In genomic region chr5:143404148-143404930, GRCm38 (mm10) we compare ENCODE assay signal across 8 mouse cellular contexts. TPM values are rescaled to one million over a fixed set of nuclear protein-coding genes. Genes with fewer than 3 reads are reported as not detected.
DNase-seq lines count a peak whose midpoint lies in the region; ATAC-seq lines count a peak whose summit lies in the region.

No protein-coding gene starts in this region.

- H3K36me3 ChIP-seq in neural tube, embryonic 11.5 days (ENCODE audit: control insufficient read depth, insufficient read depth, low read length) = peaks cover 5% of the 10 kb centered on the region; the same call in 1 of the 2 replicates
- H3K36me3 ChIP-seq in hindbrain, embryonic 11.5 days (ENCODE audit: control insufficient read depth, insufficient read depth, low read length) = no peaks in the 10 kb centered on the region
- H3K36me3 ChIP-seq in liver, embryonic 11.5 days (ENCODE audit: control insufficient read depth, insufficient read depth, low read length) = peaks cover 4% of the 10 kb centered on the region
- peaks cover 21% of the 10 kb centered on the region for H3K36me3 ChIP-seq in neural tube, embryonic 13.5 days

- H3K27ac ChIP-seq in neural tube, embryonic 11.5 days (ENCODE audit: low read depth, low read length) = no peak overlapping the region
- 0 out of 2 replicates have a peak overlapping the region, but pooled peaks have one; percentile 42 for H3K27ac ChIP-seq in hindbrain, embryonic 11.5 days (ENCODE audit: low read depth, low read length)
- H3K27ac ChIP-seq in liver, embryonic 11.5 days (ENCODE audit: low read depth, low read length) = peak overlapping the region; percentile 82
- peak overlapping the region; percentile 87 for H3K27ac ChIP-seq in neural tube, embryonic 13.5 days (replicated peaks)

- WGBS in neural tube, embryonic 11.5 days = 6% methylated on average over 34 of the region's 34 CpGs
- WGBS in hindbrain, embryonic 11.5 days = 5% methylated on average over 34 of the region's 34 CpGs
- 6% methylated on average over 34 of the region's 34 CpGs for WGBS in liver, embryonic 11.5 days
- 5% methylated on average over 34 of the region's 34 CpGs for WGBS in neural tube, embryonic 13.5 days

- H3K27me3 ChIP-seq in neural tube, embryonic 11.5 days (ENCODE audit: control insufficient read depth, insufficient read depth, low read length) = no peaks in the 10 kb centered on the region
- no peaks in the 10 kb centered on the region for H3K27me3 ChIP-seq in hindbrain, embryonic 11.5 days (ENCODE audit: control insufficient read depth, insufficient read depth, low read length)
- no peaks in the 10 kb centered on the region for H3K27me3 ChIP-seq in liver, embryonic 11.5 days (replicated peaks; ENCODE audit: control insufficient read depth, insufficient read depth, low read length)
- no peaks in the 10 kb centered on the region for H3K27me3 ChIP-seq in neural tube, embryonic 13.5 days

- peak overlapping the region; percentile 89 for H3K4me2 ChIP-seq in neural tube, embryonic 11.5 days (ENCODE audit: low read depth)
- H3K4me2 ChIP-seq in hindbrain, embryonic 11.5 days (replicated peaks; ENCODE audit: low read depth, low read length) = peak overlapping the region; percentile 75
- peak overlapping the region; percentile 75 for H3K4me2 ChIP-seq in liver, embryonic 11.5 days
- peak overlapping the region; percentile 88 for H3K4me2 ChIP-seq in neural tube, embryonic 13.5 days

- peak overlapping the region; percentile 94 for H3K9ac ChIP-seq in neural tube, embryonic 11.5 days (ENCODE audit: low read length)
- peak overlapping the region; percentile 95 for H3K9ac ChIP-seq in hindbrain, embryonic 11.5 days (ENCODE audit: low read depth, low read length)
- peak overlapping the region; percentile 92 for H3K9ac ChIP-seq in liver, embryonic 11.5 days (ENCODE audit: low read depth, low read length)
- H3K9ac ChIP-seq in neural tube, embryonic 13.5 days = peak overlapping the region; percentile 95

- H3K9me3 ChIP-seq in neural tube, embryonic 11.5 days (ENCODE audit: control insufficient read depth, low read length) = no peaks in the 10 kb centered on the region
- no peaks in the 10 kb centered on the region for H3K9me3 ChIP-seq in hindbrain, embryonic 11.5 days (ENCODE audit: control insufficient read depth, low read length)
- H3K9me3 ChIP-seq in liver, embryonic 11.5 days (ENCODE audit: control insufficient read depth, low read length) = no peaks in the 10 kb centered on the region
- no peaks in the 10 kb centered on the region for H3K9me3 ChIP-seq in neural tube, embryonic 13.5 days

- peak overlapping the region; percentile 97 for H3K4me3 ChIP-seq in neural tube, embryonic 11.5 days (ENCODE audit: low read depth, low read length)
- H3K4me3 ChIP-seq in hindbrain, embryonic 11.5 days (ENCODE audit: low read depth, low read length) = peak overlapping the region; percentile 95
- peak overlapping the region; percentile 85 for H3K4me3 ChIP-seq in liver, embryonic 11.5 days (ENCODE audit: low read depth, low read length)
- H3K4me3 ChIP-seq in neural tube, embryonic 13.5 days = peak overlapping the region; percentile 95

- peak; percentile 28 for DNase-seq in neural tube, embryonic 11.5 days (ENCODE audit: low spot score)
- DNase-seq in neural tube, embryonic 10.5 days (ENCODE audit: extremely low spot score, low spot score) = no peak
- DNase-seq in embryo, embryonic 11 days = peak; percentile 30
- DNase-seq in hindbrain, embryonic 11.5 days (ENCODE audit: low spot score) = no peak
- peak; percentile 53 for DNase-seq in liver, embryonic 11.5 days (ENCODE audit: low spot score)
- DNase-seq in urinary bladder, postnatal 4 days (ENCODE audit: low spot score in 2 of 2) = no peak
- no peak for DNase-seq in layer of hippocampus, adult 18-20 months (ENCODE audit: low spot score in 2 of 2)

- ATAC-seq in neural tube, embryonic 11.5 days (ENCODE audit: insufficient read depth, low FRiP score, low TSS enrichment) = 0 out of 2 replicates have a peak, but pooled peaks have one; percentile 8
- 0 out of 2 replicates have a peak, but pooled peaks have one; percentile 52 for ATAC-seq in hindbrain, embryonic 11.5 days (ENCODE audit: low FRiP score)
- peak; percentile 40 for ATAC-seq in liver, embryonic 11.5 days (replicated peaks; ENCODE audit: low FRiP score)
- peak; percentile 60 for ATAC-seq in neural tube, embryonic 13.5 days (ENCODE audit: low read depth)

- H3K4me1 ChIP-seq in neural tube, embryonic 11.5 days (ENCODE audit: control insufficient read depth, insufficient read depth, low read length) = peaks cover 16% of the 10 kb centered on the region
- no peaks in the 10 kb centered on the region for H3K4me1 ChIP-seq in hindbrain, embryonic 11.5 days (replicated peaks; ENCODE audit: control insufficient read depth, insufficient read depth, low read length)
- peaks cover 42% of the 10 kb centered on the region for H3K4me1 ChIP-seq in liver, embryonic 11.5 days (replicated peaks; ENCODE audit: control insufficient read depth, insufficient read depth, low read length)
- H3K4me1 ChIP-seq in neural tube, embryonic 13.5 days (replicated peaks) = peaks cover 32% of the 10 kb centered on the region

RNA-seq across cellular contexts. Expression of gene Kdelr2, which starts 0.7 kb away (rescaled TPM):
- polyA plus RNA-seq in neural tube, embryonic 11.5 days (2014; fragmentation: Nextera tagmentation; extraction: Ambion mirVana) = 186 and 199 TPM in 2 replicates
- 189 and 202 TPM in 2 replicates for polyA plus RNA-seq in hindbrain, embryonic 11.5 days (2014; fragmentation: Nextera tagmentation; extraction: Ambion mirVana)
- polyA plus RNA-seq in liver, embryonic 11.5 days (2014; fragmentation: Nextera tagmentation; extraction: Ambion mirVana) = 233 and 236 TPM in 2 replicates
- polyA plus RNA-seq in neural tube, embryonic 13.5 days (2015; fragmentation: Nextera tagmentation; extraction: Ambion mirVana) = 161 and 179 TPM in 2 replicates
- 10 to 100 TPM; 35.3 to 38.9 TPM for total RNA-seq in layer of hippocampus, adult 18-20 months (2021)

RNA-seq across cellular contexts. Expression of gene Grid2ip, which starts 47.2 kb away (rescaled TPM):
- polyA plus RNA-seq in neural tube, embryonic 11.5 days (2014; fragmentation: Nextera tagmentation; extraction: Ambion mirVana) = 0.14 TPM in 1 of 2 replicates, not detected in the other
- 0.42 and 0.49 TPM in 2 replicates for polyA plus RNA-seq in hindbrain, embryonic 11.5 days (2014; fragmentation: Nextera tagmentation; extraction: Ambion mirVana)
- polyA plus RNA-seq in liver, embryonic 11.5 days (2014; fragmentation: Nextera tagmentation; extraction: Ambion mirVana) = 0.12 and 0.31 TPM in 2 replicates
- 0.54 TPM in 1 of 2 replicates, not detected in the other for polyA plus RNA-seq in neural tube, embryonic 13.5 days (2015; fragmentation: Nextera tagmentation; extraction: Ambion mirVana)
- total RNA-seq in layer of hippocampus, adult 18-20 months (2021) = 1 to 10 TPM; 1.5 to 2.0 TPM

Comparison
In these comparisons a context has a peak if more than half of its experiments do, and no peak if none do; other contexts are left out.
1. DNase-seq: peak in neural tube, embryonic 11.5 days (single experiment), embryo, embryonic 11 days (single experiment) and liver, embryonic 11.5 days (single experiment); none in neural tube, embryonic 10.5 days (single experiment), hindbrain, embryonic 11.5 days (single experiment), urinary bladder, postnatal 4 days (0 of 2) and layer of hippocampus, adult 18-20 months (0 of 2).
2. ATAC-seq: peak in every context shown above with its lines; median percentile 60 in neural tube, embryonic 13.5 days; 52 in hindbrain, embryonic 11.5 days; 40 in liver, embryonic 11.5 days; 8 in neural tube, embryonic 11.5 days.
3. Peak in every context shown above with its lines, with median percentiles within 50 percentile points of each other: H3K4me2 ChIP-seq, H3K4me3 ChIP-seq and H3K9ac ChIP-seq.